Mouse (Mus musculus) heart, postnatal 36 days (tissue): Measurements from ENCODE around the gene Esp18. TPM values are rescaled to one million over a fixed set of nuclear protein-coding genes. Genes with fewer than 3 reads are reported as not detected.

ENCODE experiments used
- DNase-seq, 2 experiments: peaks; one replicate each; pipeline ENCODE4 v3.0.0; 2021 to 2022
- intact Hi-C: fragments of 180-260 bp; cut with DNase I; formaldehyde crosslinking; loops from one replicate; pipeline ENCODE4 v1.15.1; 2025
- microRNA-seq, 2 experiments: library from miRNA; unstranded; fragments of <30 nt; microRNA quantifications; one replicate each; pipeline ENCODE4 v1.2.0; 2021; ENCODE audit warnings: borderline number of aligned reads in 2 of 2
- total RNA-seq, 2 experiments: library from RNA; stranded (reverse); gene quantifications; 2 replicates each; pipeline ENCODE4 v1.2.3; 2021

Gene Esp18
- not detected for total RNA-seq

DNA sequence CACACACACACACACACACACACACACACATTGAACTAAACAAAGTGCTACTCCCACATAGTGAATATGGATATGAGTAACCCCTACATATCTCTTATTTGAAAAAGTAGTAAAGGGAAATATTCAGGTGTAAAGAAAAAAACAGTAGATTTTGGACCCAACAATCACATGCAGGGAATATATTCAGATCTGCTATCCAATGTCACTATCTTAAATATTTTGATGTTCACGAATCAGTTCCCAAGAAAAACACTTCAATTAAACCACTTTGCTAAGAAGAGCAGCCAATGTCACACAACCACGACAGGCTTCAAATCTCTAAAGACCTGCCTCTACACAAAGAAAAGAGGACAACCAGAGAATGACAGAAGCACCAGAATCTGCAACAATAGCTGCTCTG is at the start of gene Esp18:
Gene Esp18, plus strand, starts transcription at position 301 of the 400 bp plus-strand sequence.
- DNase-seq: no peak
- intact Hi-C loops: no loop called here

GRCm38 (mm10) chr17:39363316-39363715 is 42.8 kb upstream of the Esp18 start:
- intact Hi-C loops: no loop called here
- no peak for DNase-seq

Small RNA genes within 50 kb of the gene (microRNA-seq; reads per million reads assigned to microRNA genes)
- gene Gm26429: 0 reads per million in 2 experiments

Other genes with a start within 250 kb of the Esp18 start
- gene Esp16, start 129.8 kb downstream of the Esp18 start, total RNA-seq: not detected
- not detected for gene Esp15, start 234.6 kb downstream of the Esp18 start, total RNA-seq